Mouse (Mus musculus) kidney, adult 2 months (tissue): ENCODE data around the gene Rac3. TPM values are rescaled to one million over a fixed set of nuclear protein-coding genes. Genes with fewer than 3 reads are reported as not detected.
A peak's percentile ranks its signal among the peaks of the same experiment; 100 is the strongest.
"Not testable (repeated sequence)": the region's sequence is repeated elsewhere in the genome, so short reads cannot be mapped to it uniquely, and the experiment has no call there.

Source experiments
- DNase-seq: peaks from one replicate; pipeline ENCODE4 v3.0.0; 2021
- H3K27ac ChIP-seq: fragments of 200-500 bp; 2 replicates; pipeline ENCODE4 v1.5.1; 2012; ENCODE audit warnings: low read depth, low read length, control low read depth, inconsistent platforms; ENCODE audit not compliant: insufficient read depth
- H3K27me3 ChIP-seq: fragments of 200-500 bp; replicated peaks from 2 replicates; pipeline ENCODE4 v1.6.1; 2012; ENCODE audit warnings: mild to moderate bottlenecking, moderate library complexity, low read length, inconsistent platforms; ENCODE audit not compliant: control insufficient read depth, insufficient read depth
- H3K36me3 ChIP-seq: fragments of 200-500 bp; 2 replicates; pipeline ENCODE4 v1.6.1; 2012; ENCODE audit warnings: mild to moderate bottlenecking, moderate library complexity, low read length, inconsistent platforms; ENCODE audit not compliant: control insufficient read depth, insufficient read depth
- H3K4me1 ChIP-seq: fragments of 200-500 bp; 2 replicates; pipeline ENCODE4 v1.6.1; 2011; ENCODE audit warnings: low read length; ENCODE audit not compliant: control insufficient read depth, insufficient read depth
- H3K4me3 ChIP-seq: fragments of 200-500 bp; 2 replicates; pipeline ENCODE4 v1.5.1; 2011; ENCODE audit warnings: mild to moderate bottlenecking, low read depth, low read length, control low read depth; ENCODE audit not compliant: insufficient read depth
- CTCF ChIP-seq: fragments of 200-500 bp; conservative IDR thresholded peaks from 2 replicates; pipeline ENCODE4 v1.5.1; 2011; ENCODE audit warnings: low read depth, mild to moderate bottlenecking, control low read depth, low read length, moderate library complexity, mixed read lengths; ENCODE audit not compliant: insufficient read depth, insufficient read length
- POLR2A ChIP-seq: fragments of 200-500 bp; IDR thresholded peaks from one replicate; pipeline ENCODE4 v1.6.1; 2011; ENCODE audit warnings: low read depth, low read length, control low read depth
- WGBS: fragments of 180-500 bp; shearing (Covaris S2); methylation state at CpG from one replicate; pipeline ENCODE4 v1.1.7; 2018; 5-methylcytosine and 5-hydroxymethylcytosine counted together
- polyA plus RNA-seq: library from polyadenylated mRNA; depleted of rRNA; stranded (reverse); fragments of >200 nt; gene quantifications from 2 replicates; pipeline ENCODE4 v1.2.3, GENCODE M21; 2012; rRNA removed

Rac3 gene
- 14.5 and 17.0 TPM in 2 replicates for polyA plus RNA-seq

DNA sequence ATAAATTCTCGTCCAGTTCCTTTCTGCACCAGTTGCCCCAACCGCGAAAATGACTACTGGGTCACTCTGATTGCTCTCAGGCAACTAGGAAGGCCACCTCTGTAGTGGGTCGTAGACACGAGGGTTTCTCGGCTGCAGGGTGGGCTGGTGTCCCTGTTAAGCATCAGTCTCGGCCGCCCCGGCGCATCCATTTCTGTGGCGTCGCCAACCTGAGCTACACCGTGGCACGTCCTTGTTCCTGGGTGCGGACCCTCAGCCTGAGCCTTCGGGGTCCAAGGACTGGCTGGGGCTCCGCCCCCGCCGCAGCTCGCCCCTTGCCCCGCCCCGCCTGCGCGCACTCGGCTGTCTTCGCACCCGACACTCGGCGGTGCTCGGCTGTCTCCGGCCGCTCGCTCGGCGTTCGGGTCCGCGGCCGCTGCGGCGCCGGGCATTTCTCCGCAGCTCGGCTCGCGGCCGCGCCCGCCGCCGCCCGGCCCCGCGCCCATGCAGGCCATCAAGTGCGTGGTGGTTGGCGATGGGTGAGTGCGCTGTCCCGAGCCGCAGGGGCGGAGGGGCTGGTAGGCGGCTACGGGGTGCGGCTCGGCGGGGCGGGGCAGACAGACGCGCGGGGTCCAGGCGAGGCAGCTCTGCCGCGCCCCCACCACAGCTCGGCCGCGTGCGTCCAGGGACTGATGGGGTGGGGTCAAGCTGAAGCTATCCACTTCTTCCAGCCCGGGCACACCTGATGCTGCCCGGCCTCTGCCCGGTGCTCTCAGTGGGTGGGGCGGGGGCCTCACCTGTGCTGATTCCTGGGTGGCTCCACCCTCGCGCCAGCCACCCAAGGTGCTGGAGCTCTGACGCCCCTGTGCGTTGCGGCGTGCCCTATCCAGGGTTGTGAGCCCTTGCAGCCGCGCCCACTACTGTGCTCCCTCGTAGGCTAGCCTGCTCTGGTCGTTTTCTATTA lies at the start of gene Rac3:
TSS of gene Rac3 (plus strand) at position 347 of the 943 bp plus-strand sequence.
- H3K27ac ChIP-seq: no peak within 1 kb of the TSS
- WGBS: 1% methylated on average over 88 of the region's 90 CpGs
- peak within 1 kb of the TSS; percentile 53 for H3K4me3 ChIP-seq
- no peaks in the 10 kb centered on the region for H3K27me3 ChIP-seq
- peak; percentile 63 for DNase-seq
- H3K36me3 ChIP-seq: peaks cover 2% of the 10 kb centered on the region; the same call in 1 of the 2 replicates
- peaks cover 11% of the 10 kb centered on the region; the same call in 1 of the 2 replicates for H3K4me1 ChIP-seq
- TF ChIP-seq CTCF: no peak
- no peak for TF ChIP-seq POLR2A

DNA sequence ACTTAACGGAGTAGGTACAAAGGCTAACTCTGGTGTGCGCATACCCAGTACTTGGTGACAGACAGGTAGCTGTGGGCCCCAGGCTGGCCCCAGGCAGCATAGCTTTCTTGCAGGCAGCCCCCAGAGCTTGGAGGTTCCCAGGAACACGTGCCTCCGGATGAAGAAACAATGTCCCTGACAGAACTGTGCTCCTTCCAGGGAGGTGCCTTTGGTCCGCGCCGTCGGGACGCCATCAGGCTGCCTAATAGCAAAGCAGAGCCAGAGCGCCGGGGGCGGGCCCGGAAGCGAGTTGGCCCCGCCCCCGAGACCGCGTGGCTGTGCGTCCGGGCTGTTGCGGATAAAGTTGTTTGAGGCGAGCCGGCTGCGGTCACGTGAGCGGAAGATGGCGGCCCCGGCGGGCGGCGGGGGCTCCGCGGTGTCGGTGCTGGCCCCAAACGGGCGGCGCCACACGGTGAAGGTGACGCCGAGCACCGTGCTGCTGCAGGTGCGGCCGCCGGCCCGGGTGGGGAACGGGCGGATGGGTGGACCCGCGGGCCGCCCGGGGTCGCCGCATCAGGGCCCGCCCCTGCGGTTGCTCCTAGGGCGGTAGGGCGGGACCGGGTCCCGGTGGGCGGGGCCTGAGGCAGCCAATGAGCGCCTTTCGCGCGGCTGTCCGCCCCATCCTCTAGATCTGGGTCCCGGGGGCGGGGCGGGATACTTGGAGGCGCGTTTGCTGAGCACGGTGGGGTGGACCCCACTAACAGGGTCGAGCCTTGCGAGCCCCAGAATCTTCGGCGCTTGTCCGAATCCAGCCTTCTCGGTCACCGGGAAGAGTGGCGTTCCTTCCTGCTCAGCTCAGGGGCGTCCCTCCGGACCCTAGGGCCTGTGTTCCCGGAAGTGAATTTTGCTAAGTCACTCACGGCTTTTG lies 48.3 kb upstream of the Rac3 start, which contains the start of gene Aspscr1:
TSS of gene Aspscr1 (plus strand) at position 287 of the 907 bp plus-strand sequence.
- DNase-seq: peak; percentile 97

DNA sequence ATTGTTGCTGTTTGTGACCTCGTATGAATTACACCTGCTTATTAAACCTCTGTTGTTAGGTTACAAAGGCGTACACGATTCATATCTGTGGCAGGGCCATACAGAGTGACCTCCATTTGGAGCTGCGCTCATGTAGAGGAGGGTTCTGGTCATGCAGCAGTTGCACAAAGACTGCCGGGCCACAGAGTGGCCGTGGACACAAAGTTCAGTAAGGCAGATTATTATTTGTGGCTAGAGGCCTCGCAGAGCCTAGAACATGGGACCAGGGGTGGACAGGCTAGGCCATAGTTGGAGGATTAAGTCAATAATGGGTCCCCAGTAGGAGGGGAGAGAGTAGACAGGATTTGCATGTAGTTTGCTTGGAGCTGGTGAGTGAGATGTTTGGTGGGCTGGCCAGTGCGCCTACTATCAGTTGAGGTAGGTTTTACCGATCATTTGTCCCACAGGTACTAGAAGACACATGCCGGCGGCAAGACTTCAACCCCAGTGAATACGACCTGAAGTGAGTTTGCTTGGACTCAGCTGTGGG lies 47.6 kb upstream of the Rac3 start:
- peaks cover 6% of the 10 kb centered on the region for H3K4me1 ChIP-seq
- H3K36me3 ChIP-seq: peaks cover 2% of the 10 kb centered on the region; the same call in 1 of the 2 replicates
- 25% methylated on average over 12 of the region's 12 CpGs for WGBS
- no peak for TF ChIP-seq CTCF
- no peak for TF ChIP-seq POLR2A
- no peaks in the 10 kb centered on the region for H3K27me3 ChIP-seq
- H3K4me3 ChIP-seq: peak overlapping the region; percentile 75
- DNase-seq: no peak
- peak overlapping the region; percentile 90 for H3K27ac ChIP-seq

More for the DNA sequence above, 48.3 kb upstream of the Rac3 start, which contains the start of gene Aspscr1:
- H3K4me1 ChIP-seq: peaks cover 6% of the 10 kb centered on the region
- no peaks in the 10 kb centered on the region for H3K36me3 ChIP-seq
- H3K27me3 ChIP-seq: no peaks in the 10 kb centered on the region
- peak within 1 kb of the TSS; percentile 90 for H3K27ac ChIP-seq
- peak within 1 kb of the TSS; percentile 75 for H3K4me3 ChIP-seq
- TF ChIP-seq POLR2A (peak; percentile 25), CTCF (no peak)
- 1% methylated on average over 79 of the region's 83 CpGs for WGBS

- WGBS: 67% methylated on average over 5 of the region's 5 CpGs
- not testable (repeated sequence) for DNase-seq, H3K27me3 ChIP-seq, H3K36me3 ChIP-seq, H3K4me3 ChIP-seq, H3K27ac ChIP-seq
- H3K4me1 ChIP-seq: peaks cover 18% of the 10 kb centered on the region
These were observed 45.4 kb upstream of the Rac3 start for GRCm38 (mm10) chr11:120675875-120676274.

GRCm38 (mm10) chr11:120676951-120677350 lies 44.3 kb upstream of the Rac3 start:
- H3K4me3 ChIP-seq: no peak overlapping the region
- no peaks in the 10 kb centered on the region for H3K27me3 ChIP-seq
- no peak for TF ChIP-seq POLR2A
- no peak for TF ChIP-seq CTCF
- peaks cover 2% of the 10 kb centered on the region; the same call in 1 of the 2 replicates for H3K36me3 ChIP-seq
- no peak overlapping the region for H3K27ac ChIP-seq
- peaks cover 18% of the 10 kb centered on the region for H3K4me1 ChIP-seq
- WGBS: 83% methylated on average over 4 of the region's 4 CpGs
- DNase-seq: no peak

DNA sequence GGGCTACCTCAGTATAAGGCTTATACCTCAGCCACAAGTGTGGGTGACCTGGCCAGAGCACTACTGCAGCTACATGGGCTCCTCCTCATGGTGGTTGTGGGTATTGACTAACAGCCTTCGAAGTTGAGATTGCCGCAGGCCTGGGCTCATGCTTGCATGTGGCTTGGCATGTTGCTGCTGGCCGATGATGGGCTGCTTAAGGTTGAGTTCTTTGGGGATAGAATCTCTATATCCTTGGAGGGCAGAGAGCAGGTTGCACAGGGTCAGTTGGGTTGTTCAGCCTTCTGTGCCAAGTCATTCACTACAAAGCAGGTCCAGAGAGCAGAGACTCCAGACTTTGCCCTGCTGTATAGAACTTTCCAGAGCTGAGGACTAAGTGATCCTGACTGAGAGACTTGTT lies 41.4 kb upstream of the Rac3 start:
- Histone ChIP-seq H3K36me3 (peaks cover 2% of the 10 kb centered on the region; the same call in 1 of the 2 replicates), H3K4me1 (peaks cover 13% of the 10 kb centered on the region), H3K27ac (peak overlapping the region; percentile 86), H3K4me3 (no peak overlapping the region), H3K27me3 (no peaks in the 10 kb centered on the region)
- TF ChIP-seq POLR2A (no peak), CTCF (peak; percentile 68)
- WGBS: 34% methylated on average over 3 of the region's 3 CpGs
- DNase-seq: peak; percentile 92
